Mouse (Mus musculus) lung, postnatal 0 days (tissue): ENCODE results near the gene Rcc1.

Experiments used
- CTCF ChIP-seq: IDR thresholded peaks from 2 replicates; pipeline ENCODE4 v1.5.1; 2016; ENCODE audit warnings: antibody characterized with exemption, mild to moderate bottlenecking
- EP300 ChIP-seq: IDR thresholded peaks from 2 replicates; pipeline ENCODE4 v1.6.1; 2016; ENCODE audit warnings: antibody characterized with exemption, mild to moderate bottlenecking, control low read depth

- TF ChIP-seq EP300, result no peak
- no peak for TF ChIP-seq CTCF
Measured at GRCm38 (mm10) chr4:132311209-132311608, 42.2 kb downstream of the Rcc1 start.
